Mouse (Mus musculus) myocyte (in vitro differentiated cells): ENCODE data around the gene Psmc3. TPM values are rescaled to one million over a fixed set of nuclear protein-coding genes. Genes with fewer than 3 reads are reported as not detected.

Experiments
- H3K27me3 ChIP-seq: one replicate; pipeline ENCODE4 v1.6.1; 2011; ENCODE audit not compliant: control insufficient read depth, insufficient read depth, insufficient read length
- H3K36me3 ChIP-seq: one replicate; pipeline ENCODE4 v1.6.1; 2011; ENCODE audit not compliant: control insufficient read depth, insufficient read depth
- H3K4me2 ChIP-seq: one replicate; pipeline ENCODE4 v1.6.1; 2011; ENCODE audit warnings: low read depth, control low read depth
- H3K4me3 ChIP-seq: one replicate; pipeline ENCODE4 v1.5.1; 2011; ENCODE audit warnings: mild to moderate bottlenecking, control low read depth, moderate library complexity
- H3K79me2 ChIP-seq: one replicate; pipeline ENCODE4 v1.6.1; 2011; ENCODE audit not compliant: control insufficient read depth, insufficient read depth
- H3ac ChIP-seq: one replicate; pipeline ENCODE4 v1.6.1; 2011; ENCODE audit not compliant: control insufficient read depth, insufficient read length
- CEBPB ChIP-seq: IDR thresholded peaks from 2 replicates; pipeline ENCODE4 v1.6.1; 2011; ENCODE audit warnings: mild to moderate bottlenecking, moderate library complexity; ENCODE audit not compliant: poor library complexity, insufficient read depth, severe bottlenecking
- E2F4 ChIP-seq: IDR thresholded peaks from one replicate; pipeline ENCODE4 v1.6.1; 2011; ENCODE audit warnings: mild to moderate bottlenecking, control low read depth, moderate library complexity; ENCODE audit not compliant: insufficient read depth
- MAX ChIP-seq: IDR thresholded peaks from one replicate; pipeline ENCODE4 v1.6.1; 2011; ENCODE audit warnings: low read depth, mild to moderate bottlenecking, control low read depth
- MYOD1 ChIP-seq, 3 experiments: IDR thresholded peaks; one replicate each; pipeline ENCODE4 v1.6.1; 2011; ENCODE audit warnings: control low read depth in 2 of 3, low read depth in 2 of 3, mild to moderate bottlenecking in 2 of 3, moderate library complexity in 1 of 3; ENCODE audit not compliant: insufficient read length in 2 of 3, control insufficient read depth in 1 of 3
- MYOG ChIP-seq, 3 experiments: IDR thresholded peaks; one replicate each; pipeline ENCODE4 v1.6.1; 2011; ENCODE audit warnings: control low read depth in 2 of 3, low read depth in 2 of 3, mild to moderate bottlenecking in 2 of 3; ENCODE audit not compliant: insufficient read length in 2 of 3, control insufficient read depth in 1 of 3, insufficient read depth in 1 of 3
- POLR2A ChIP-seq: IDR thresholded peaks from one replicate; pipeline ENCODE4 v1.6.1; 2011; ENCODE audit warnings: low read depth, mild to moderate bottlenecking, control low read depth, moderate library complexity; ENCODE audit not compliant: insufficient read length
- POLR2AphosphoS2 ChIP-seq: IDR thresholded peaks from one replicate; pipeline ENCODE4 v1.6.1; 2011; ENCODE audit warnings: low read depth, control low read depth; ENCODE audit not compliant: insufficient read length
- REST ChIP-seq: IDR thresholded peaks from one replicate; pipeline ENCODE4 v1.6.1; 2011; ENCODE audit warnings: mild to moderate bottlenecking, control low read depth, moderate library complexity; ENCODE audit not compliant: insufficient read depth, insufficient read length
- SRF ChIP-seq: IDR thresholded peaks from one replicate; pipeline ENCODE4 v1.6.1; 2011; ENCODE audit warnings: low read depth; ENCODE audit not compliant: control insufficient read depth, insufficient read length
- TCF12 ChIP-seq: IDR thresholded peaks from one replicate; pipeline ENCODE4 v1.6.1; 2011; ENCODE audit warnings: mild to moderate bottlenecking, control low read depth; ENCODE audit not compliant: poor library complexity, insufficient read depth, severe bottlenecking
- TCF3 ChIP-seq: IDR thresholded peaks from one replicate; pipeline ENCODE4 v1.6.1; 2011; ENCODE audit warnings: low read depth, control low read depth; ENCODE audit not compliant: insufficient read length
- USF1 ChIP-seq: IDR thresholded peaks from one replicate; pipeline ENCODE4 v1.6.1; 2011; ENCODE audit warnings: low read depth, mild to moderate bottlenecking, control low read depth, moderate library complexity
- polyA plus RNA-seq: library from polyadenylated mRNA; unstranded; fragments of >200 nt; fragmentation: generic; extraction: Trizol; gene quantifications from one replicate; pipeline ENCODE4 v1.2.1, GENCODE M21; 2012; ENCODE audit warnings: missing spikeins

Psmc3 gene
- polyA plus RNA-seq, 1 experiment, result 688 TPM

DNA sequence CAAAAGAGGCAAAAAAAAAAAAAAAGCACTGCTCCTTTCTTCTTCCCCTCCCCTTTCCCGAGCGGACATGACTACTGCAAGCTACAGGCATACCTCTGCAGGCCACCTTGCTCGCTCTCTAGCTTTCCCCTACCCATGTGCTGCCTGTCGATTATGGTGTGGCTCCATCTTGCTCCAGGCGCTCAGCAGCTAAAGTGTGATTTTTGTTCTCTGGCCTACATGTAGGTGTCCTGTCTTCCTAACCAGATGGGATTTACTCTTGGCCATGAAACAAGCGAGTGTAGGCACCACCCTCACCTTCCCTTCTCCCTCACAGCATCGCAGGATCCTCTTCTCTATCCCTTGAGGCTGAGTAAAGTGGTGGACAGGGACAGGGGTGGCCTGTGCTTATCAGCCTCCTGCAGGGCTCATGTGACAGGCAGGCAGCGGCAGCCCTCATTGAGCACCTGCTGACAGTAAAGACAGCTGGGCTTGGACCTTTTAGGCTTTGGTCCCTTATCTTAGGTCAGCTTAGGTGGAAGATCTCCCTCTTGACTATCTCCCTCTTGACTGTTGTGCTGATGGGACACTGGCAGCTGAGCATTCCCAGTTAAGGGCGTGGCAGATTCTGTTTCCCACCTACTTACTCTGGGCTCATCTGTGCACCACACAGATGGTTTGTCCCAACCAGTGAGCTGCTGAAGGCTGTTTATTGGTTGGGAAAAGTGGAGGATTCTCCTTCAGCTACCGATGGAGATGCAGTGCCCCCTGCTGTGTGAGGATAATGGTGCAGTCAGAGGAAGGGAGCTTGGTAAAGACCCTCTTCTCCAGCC is 6.9 kb downstream of the Psmc3 start:
- Histone ChIP-seq H3ac (no peak overlapping the region), H3K4me2 (peak overlapping the region; percentile 54), H3K79me2 (peaks cover under 1% of the 10 kb centered on the region), H3K36me3 (peaks cover 21% of the 10 kb centered on the region), H3K27me3 (no peaks in the 10 kb centered on the region), H3K4me3 (no peak overlapping the region)
- TF ChIP-seq POLR2A, result no peak
- TF ChIP-seq REST, result no peak
- peak; percentile 72 for TF ChIP-seq TCF12
- peak; percentile 90 to 98 (median 95) for TF ChIP-seq MYOG (IDR thresholded peaks at IDR 0.05; ENCODE audit: control insufficient read depth in 1 of 3, insufficient read depth in 1 of 3, insufficient read length in 2 of 3, low read depth in 2 of 3)
- no peak for TF ChIP-seq E2F4
- TF ChIP-seq MAX, result no peak
- TF ChIP-seq CEBPB, result no peak
- TF ChIP-seq MYOD1 (IDR thresholded peaks at IDR 0.05; ENCODE audit: control insufficient read depth in 1 of 3, insufficient read length in 2 of 3, low read depth in 2 of 3), result peak; percentile 84 to 96 (median 93)
- no peak for TF ChIP-seq SRF
- TF ChIP-seq TCF3, result peak; percentile 78
- no peak for TF ChIP-seq USF1
- TF ChIP-seq POLR2AphosphoS2, result peak; percentile 68

DNA sequence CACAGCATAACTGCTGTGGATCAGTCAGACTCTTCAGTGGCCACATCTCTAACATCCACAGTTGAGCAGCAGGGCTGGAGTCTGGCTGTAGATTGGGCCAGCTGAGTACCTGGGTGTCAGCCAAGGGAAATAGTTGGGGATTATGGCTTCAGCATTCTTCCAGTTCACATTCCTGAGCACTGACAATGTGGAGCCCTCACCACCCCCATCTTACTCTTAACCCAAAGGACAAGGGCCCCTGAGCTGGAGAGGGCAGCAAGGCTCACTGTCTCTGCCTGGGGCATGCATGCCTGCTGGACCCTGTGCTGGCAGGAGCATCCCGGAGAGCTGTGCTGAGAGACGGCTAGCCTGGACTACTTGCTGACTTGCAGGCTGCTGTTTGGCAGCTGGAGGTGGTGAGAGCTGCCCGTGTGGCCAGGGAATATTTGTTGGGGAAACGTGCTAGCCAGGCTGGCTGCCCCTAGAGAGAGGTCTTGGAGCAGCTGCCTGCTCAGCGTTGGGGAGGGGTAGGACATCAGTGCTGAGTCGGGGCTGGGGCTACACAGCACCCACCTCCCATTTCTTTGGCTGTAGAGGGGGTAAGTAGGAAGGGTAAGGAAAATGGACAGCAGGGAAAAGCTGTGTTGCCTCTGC is 8.2 kb downstream of the Psmc3 start:
- Histone ChIP-seq H3K36me3 (peaks cover 16% of the 10 kb centered on the region), H3K4me3 (peak overlapping the region; percentile 18), H3K27me3 (no peaks in the 10 kb centered on the region), H3ac (peak overlapping the region; percentile 3), H3K79me2 (no peaks in the 10 kb centered on the region), H3K4me2 (peak overlapping the region; percentile 76)
- TF ChIP-seq POLR2A, result peak; percentile 68
- TF ChIP-seq TCF3, result no peak
- no peak for TF ChIP-seq E2F4
- no peak for TF ChIP-seq USF1
- peak; percentile 70 for TF ChIP-seq TCF12
- peak; percentile 17 to 78 (median 45) for TF ChIP-seq MYOG (IDR thresholded peaks at IDR 0.05; ENCODE audit: control insufficient read depth in 1 of 3, insufficient read depth in 1 of 3, insufficient read length in 2 of 3, low read depth in 2 of 3)
- no peak for TF ChIP-seq MAX
- no peak for TF ChIP-seq REST
- 0 out of 2 replicates have a peak, but pooled peaks have one; percentile 16 for TF ChIP-seq CEBPB
- TF ChIP-seq POLR2AphosphoS2, result peak; percentile 91
- peak in 2 of 3 experiments; percentile 50 to 77 for TF ChIP-seq MYOD1 (IDR thresholded peaks at IDR 0.05; ENCODE audit: control insufficient read depth in 1 of 3, insufficient read length in 2 of 3, low read depth in 2 of 3)
- no peak for TF ChIP-seq SRF

DNA sequence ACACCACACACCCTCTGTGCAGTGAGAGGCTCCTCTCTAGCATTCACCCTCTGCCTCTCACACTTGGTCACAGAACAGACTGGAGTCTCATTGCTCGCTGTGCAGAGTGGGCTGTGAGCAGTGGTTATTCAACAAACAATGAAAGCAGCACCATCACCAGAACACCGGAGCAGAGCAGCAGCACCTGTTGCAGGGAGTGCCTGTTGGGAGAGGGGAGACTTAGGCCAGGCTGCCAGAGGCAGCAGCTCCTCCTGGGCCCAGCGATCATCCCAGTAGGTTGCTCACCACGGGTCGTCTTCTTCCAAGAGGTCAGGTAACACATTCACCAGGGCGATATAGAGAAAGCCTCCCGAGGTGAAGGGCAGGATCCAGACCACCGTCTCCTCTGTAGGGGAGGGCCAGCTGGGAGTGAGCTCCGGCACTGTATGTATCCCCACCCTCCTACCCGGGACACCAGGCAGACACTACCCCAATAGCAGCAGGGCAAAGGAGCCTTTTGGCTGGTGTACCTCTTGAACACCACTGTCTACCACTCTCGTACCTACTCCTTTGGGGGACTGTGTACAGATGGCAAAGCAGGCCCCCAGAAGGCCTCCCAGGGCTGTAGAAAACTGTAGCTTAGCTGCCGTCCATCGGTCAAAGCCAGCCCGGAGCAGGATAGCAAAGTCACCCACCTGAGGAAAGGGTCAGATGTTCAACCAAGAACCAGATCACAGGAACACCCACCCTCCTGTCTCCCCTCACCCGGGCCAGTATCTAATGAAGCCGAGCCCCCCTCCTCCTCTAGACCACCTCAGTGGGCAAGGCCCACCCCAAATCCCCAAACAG is 9.2 kb downstream of the Psmc3 start:
- H3K4me2 ChIP-seq, result peak overlapping the region; percentile 76
- TF ChIP-seq E2F4, result no peak
- TF ChIP-seq MYOD1 (IDR thresholded peaks at IDR 0.05; ENCODE audit: control insufficient read depth in 1 of 3, insufficient read length in 2 of 3, low read depth in 2 of 3), result peak; percentile 10 to 87 (median 77)
- peak; percentile 32 for TF ChIP-seq POLR2AphosphoS2
- peak in 2 of 3 experiments; percentile 53 to 81 for TF ChIP-seq MYOG (IDR thresholded peaks at IDR 0.05; ENCODE audit: control insufficient read depth in 1 of 3, insufficient read depth in 1 of 3, insufficient read length in 2 of 3, low read depth in 2 of 3)
- no peak for TF ChIP-seq SRF
- no peaks in the 10 kb centered on the region for H3K79me2 ChIP-seq
- peak overlapping the region; percentile 18 for H3K4me3 ChIP-seq
- peaks cover 16% of the 10 kb centered on the region for H3K36me3 ChIP-seq
- no peaks in the 10 kb centered on the region for H3K27me3 ChIP-seq
- H3ac ChIP-seq, result peak overlapping the region; percentile 3

DNA sequence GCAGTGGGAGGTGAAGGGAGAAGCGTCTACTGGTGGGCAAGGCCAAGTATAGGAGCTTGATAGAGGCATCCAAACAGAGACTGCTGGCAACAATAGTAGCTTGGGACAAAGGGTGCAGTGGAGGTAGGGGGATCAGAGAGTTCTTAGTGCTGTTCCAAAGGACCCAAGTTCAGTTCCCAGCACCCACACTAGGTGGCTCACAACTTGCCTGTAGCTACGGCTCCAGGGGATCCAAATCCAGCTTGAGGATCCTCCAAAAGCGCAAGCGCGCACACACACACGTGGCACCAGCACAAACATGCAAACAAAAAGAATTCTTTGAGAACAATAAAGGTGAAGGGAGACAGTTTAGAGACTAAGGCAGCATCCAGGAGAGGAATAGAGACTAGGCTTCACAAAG is 10.4 kb downstream of the Psmc3 start:
- Histone ChIP-seq H3ac (no peak overlapping the region), H3K4me3 (no peak overlapping the region), H3K36me3 (peaks cover 13% of the 10 kb centered on the region), H3K27me3 (no peaks in the 10 kb centered on the region), H3K79me2 (no peaks in the 10 kb centered on the region), H3K4me2 (no peak overlapping the region)
- TF ChIP-seq E2F4 (no peak), TCF12 (no peak), USF1 (no peak), POLR2AphosphoS2 (no peak), REST (no peak), CEBPB (no peak), MYOD1 (IDR thresholded peaks at IDR 0.05; ENCODE audit: control insufficient read depth in 1 of 3, insufficient read length in 2 of 3, low read depth in 2 of 3) (no peak), TCF3 (no peak), MYOG (IDR thresholded peaks at IDR 0.05; ENCODE audit: control insufficient read depth in 1 of 3, insufficient read depth in 1 of 3, insufficient read length in 2 of 3, low read depth in 2 of 3) (no peak), SRF (no peak), MAX (no peak), POLR2A (no peak)
